Mouse (Mus musculus): Measurements from ENCODE around the gene Gm21958. TPM values are rescaled to one million over a fixed set of nuclear protein-coding genes. Genes with fewer than 3 reads are reported as not detected.

Gm21958 gene
- polyA plus RNA-seq, 1 experiment = not detected

DNA sequence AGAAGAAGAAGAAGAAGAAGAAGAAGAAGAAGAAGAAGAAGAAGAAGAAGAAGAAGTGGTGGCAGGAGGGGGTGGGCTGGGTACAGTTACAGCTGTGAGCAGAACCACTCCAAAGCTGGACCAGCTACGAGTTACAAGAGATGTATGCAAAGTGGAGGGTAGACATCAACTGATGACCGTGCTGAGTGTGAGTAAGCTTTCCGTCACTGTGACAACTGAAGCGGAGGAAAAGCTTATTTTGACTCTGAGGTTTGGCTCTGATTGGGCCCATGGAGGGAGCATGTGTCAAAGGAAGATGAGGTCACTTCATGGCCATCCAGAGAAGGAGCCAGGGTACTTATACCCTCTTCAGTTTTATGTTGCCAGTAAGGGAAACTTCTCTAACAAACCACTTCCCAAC lies 39.3 kb upstream of the Gm21958 start:
- 77% methylated on average over 4 of the region's 4 CpGs for WGBS
- TF ChIP-seq POLR2A (IDR thresholded peaks at IDR 0.05; ENCODE audit: borderline replicate concordance, insufficient read depth, low read length) (no peak), CTCF (IDR thresholded peaks at IDR 0.05; ENCODE audit: borderline replicate concordance, insufficient read depth, low read depth, low read length) (no peak)
- Histone ChIP-seq H3K27me3 (ENCODE audit: control insufficient read depth, insufficient read depth, low read length) (no peaks in the 10 kb centered on the region), H3K27ac (ENCODE audit: insufficient read depth, low read length) (no peak overlapping the region), H3K4me3 (replicated peaks; ENCODE audit: insufficient read depth, low read depth, low read length) (no peak overlapping the region), H3K4me1 (ENCODE audit: control insufficient read depth, insufficient read depth, low read length) (no peaks in the 10 kb centered on the region)
- no peak for DNase-seq

DNA sequence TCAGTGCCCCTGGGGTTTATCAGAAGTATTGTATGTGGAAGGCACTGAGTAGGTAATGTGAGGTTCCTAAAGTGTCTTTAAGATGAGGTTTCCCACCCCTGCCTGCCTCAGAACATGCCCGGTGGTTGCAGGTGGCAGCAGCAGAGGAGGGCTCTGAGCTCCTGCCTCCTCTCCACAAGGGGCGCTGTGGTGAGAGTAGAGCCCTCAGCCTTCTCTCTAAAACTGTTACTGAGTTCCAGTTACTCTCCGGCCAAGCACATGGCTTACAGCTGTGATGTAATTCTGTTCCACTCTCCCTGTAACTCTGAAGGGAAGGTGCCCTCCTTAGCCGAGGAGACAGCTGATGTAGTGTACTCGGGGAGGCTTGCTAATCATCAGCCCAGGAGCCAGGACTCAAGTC lies 31.6 kb upstream of the Gm21958 start:
- DNase-seq = no peak
- 52% methylated on average over 5 of the region's 5 CpGs for WGBS
- Histone ChIP-seq H3K4me1 (ENCODE audit: control insufficient read depth, insufficient read depth, low read length) (no peaks in the 10 kb centered on the region; the same call in 1 of the 2 replicates), H3K4me3 (replicated peaks; ENCODE audit: insufficient read depth, low read depth, low read length) (no peak overlapping the region), H3K27me3 (ENCODE audit: control insufficient read depth, insufficient read depth, low read length) (no peaks in the 10 kb centered on the region), H3K27ac (ENCODE audit: insufficient read depth, low read length) (no peak overlapping the region)
- TF ChIP-seq CTCF (IDR thresholded peaks at IDR 0.05; ENCODE audit: borderline replicate concordance, insufficient read depth, low read depth, low read length) (peak; percentile 40; the same call in 1 of the 2 replicates), POLR2A (IDR thresholded peaks at IDR 0.05; ENCODE audit: borderline replicate concordance, insufficient read depth, low read length) (no peak)

DNA sequence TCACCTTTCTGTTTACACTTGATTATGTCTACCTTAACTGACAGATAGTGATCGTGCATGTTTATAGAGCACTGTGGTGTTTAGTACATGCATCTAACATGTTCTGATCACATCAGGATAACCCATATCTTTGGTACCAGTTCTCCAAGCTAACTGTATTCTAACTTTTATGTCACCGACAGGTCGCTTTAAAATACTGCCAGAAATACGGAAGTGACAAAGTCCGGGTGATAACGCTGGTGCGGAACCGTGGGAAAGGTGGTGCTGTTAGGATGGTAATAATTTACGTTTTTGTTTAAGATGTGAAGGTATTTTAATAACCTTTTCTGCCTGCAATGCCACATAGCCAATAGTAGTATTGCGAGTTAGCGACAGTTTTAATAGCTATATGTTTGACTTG lies 27.8 kb upstream of the Gm21958 start:
- no peak overlapping the region for H3K4me3 ChIP-seq (replicated peaks; ENCODE audit: insufficient read depth, low read depth, low read length)
- no peaks in the 10 kb centered on the region; the same call in 1 of the 2 replicates for H3K4me1 ChIP-seq (ENCODE audit: control insufficient read depth, insufficient read depth, low read length)
- 97% methylated on average over 11 of the region's 11 CpGs for WGBS
- no peaks in the 10 kb centered on the region for H3K27me3 ChIP-seq (ENCODE audit: control insufficient read depth, insufficient read depth, low read length)
- DNase-seq = no peak
- H3K27ac ChIP-seq (ENCODE audit: insufficient read depth, low read length) = no peak overlapping the region
- no peak for TF ChIP-seq CTCF (IDR thresholded peaks at IDR 0.05; ENCODE audit: borderline replicate concordance, insufficient read depth, low read depth, low read length)
- TF ChIP-seq POLR2A (IDR thresholded peaks at IDR 0.05; ENCODE audit: borderline replicate concordance, insufficient read depth, low read length) = no peak

DNA sequence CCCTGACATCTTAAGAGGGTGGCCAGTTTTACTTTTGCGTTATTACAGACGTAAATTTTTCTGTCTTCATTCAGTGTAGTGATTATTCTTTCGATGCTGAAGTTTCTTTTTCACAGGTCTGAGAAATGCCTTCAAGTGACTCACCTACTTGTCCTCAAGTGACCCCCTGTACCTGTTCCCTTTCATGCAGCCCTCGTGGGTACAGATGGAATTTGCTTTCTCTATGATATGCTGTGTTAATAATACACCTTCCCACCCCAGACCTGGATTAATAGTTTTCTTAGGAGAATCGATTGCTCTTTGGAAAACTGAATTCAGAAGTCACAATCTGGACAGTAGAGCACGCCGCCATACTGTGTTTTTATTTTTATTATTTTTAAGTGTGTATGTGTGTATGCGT lies 23.2 kb upstream of the Gm21958 start:
- WGBS = 94% methylated on average over 8 of the region's 8 CpGs
- Histone ChIP-seq H3K4me3 (replicated peaks; ENCODE audit: insufficient read depth, low read depth, low read length) (no peak overlapping the region), H3K4me1 (ENCODE audit: control insufficient read depth, insufficient read depth, low read length) (no peaks in the 10 kb centered on the region), H3K27ac (ENCODE audit: insufficient read depth, low read length) (no peak overlapping the region), H3K27me3 (ENCODE audit: control insufficient read depth, insufficient read depth, low read length) (no peaks in the 10 kb centered on the region)
- TF ChIP-seq POLR2A (IDR thresholded peaks at IDR 0.05; ENCODE audit: borderline replicate concordance, insufficient read depth, low read length) = no peak
- no peak for DNase-seq

DNA sequence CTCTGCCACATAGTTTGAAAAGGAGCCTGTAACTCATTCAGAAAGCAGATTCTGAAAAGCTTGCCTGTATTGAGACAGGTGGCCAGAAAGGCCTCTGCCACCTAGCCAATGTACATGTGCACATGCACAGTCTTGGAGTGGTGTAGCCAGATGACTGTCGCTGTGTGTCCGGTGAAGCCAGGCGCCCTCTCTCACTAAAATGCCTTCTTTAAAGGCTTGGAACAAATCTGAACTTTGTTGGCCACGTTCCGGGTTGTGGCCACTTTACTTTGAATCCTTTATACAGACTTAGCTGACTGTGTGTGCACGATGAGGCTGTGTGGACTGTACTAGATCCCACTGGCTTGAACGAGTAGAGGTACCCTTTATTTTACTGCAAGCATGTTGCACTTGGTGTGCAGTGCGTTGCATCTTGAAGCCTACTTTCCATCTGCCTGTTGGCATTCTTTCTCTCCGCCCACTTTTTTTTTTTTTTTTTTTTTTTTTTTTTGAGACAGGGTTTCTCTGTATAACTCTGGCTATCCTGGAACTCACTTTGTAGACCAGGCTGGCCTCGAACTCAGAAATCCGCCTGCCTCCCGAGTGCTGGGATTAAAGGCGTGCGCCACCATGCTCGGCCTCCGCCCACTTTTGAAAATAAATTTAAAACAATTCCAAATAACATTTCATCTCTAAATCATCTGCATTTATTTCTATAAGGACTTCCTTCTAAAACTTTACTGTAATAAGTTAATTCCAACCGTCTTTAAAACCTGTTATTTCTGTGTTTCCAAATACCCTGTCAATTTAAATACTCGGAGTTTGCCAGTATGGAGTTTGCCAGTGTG lies 22.2 kb upstream of the Gm21958 start:
- Histone ChIP-seq H3K27ac (ENCODE audit: insufficient read depth, low read length) (peak overlapping the region; percentile 33; the same call in 1 of the 2 replicates), H3K4me1 (ENCODE audit: control insufficient read depth, insufficient read depth, low read length) (no peaks in the 10 kb centered on the region), H3K4me3 (replicated peaks; ENCODE audit: insufficient read depth, low read depth, low read length) (peak overlapping the region; percentile 95), H3K27me3 (ENCODE audit: control insufficient read depth, insufficient read depth, low read length) (no peaks in the 10 kb centered on the region)
- TF ChIP-seq POLR2A (IDR thresholded peaks at IDR 0.05; ENCODE audit: borderline replicate concordance, insufficient read depth, low read length) (no peak), CTCF (IDR thresholded peaks at IDR 0.05; ENCODE audit: borderline replicate concordance, insufficient read depth, low read depth, low read length) (no peak)
- 44% methylated on average over 18 of the region's 18 CpGs for WGBS
- peak; percentile 28 to 30 for DNase-seq

DNA sequence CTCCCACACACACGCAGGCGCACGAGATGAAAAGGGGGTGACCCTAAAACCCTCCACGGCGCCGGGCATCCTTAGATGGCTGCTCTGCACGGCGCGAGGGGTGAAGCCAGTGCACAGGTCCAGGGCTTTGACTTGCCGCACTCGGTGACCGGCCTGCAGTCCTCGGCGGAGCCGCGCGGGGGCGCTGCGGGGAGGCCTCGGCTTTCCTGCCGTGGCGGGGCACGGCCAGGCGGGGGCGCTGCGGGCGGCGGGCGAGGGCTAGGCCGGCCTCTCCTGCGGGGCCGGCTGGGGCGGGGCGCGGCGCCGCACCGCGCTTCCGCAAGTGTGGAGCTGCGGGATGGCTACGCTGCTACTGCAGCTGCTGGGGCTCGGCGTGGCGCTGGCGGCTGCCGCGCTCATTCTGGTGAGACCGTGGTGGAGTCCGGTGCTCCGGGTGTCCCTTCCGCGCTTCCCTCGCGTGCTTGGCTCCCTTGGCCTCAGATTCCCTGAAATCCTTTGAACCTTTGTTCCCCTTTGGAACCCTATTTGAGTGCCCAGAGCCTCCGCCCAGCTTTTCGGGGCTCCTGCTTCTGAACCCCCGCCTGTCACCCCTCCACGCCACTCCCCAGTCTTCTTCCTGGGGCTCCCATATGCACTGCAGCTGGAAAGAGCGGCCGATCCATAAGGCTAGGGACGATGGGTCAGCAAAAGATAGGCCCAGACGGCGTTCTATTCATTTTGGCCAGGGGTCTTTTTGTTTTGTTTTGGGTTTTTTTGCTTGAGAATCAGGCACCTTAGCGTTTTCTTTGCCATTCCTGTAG lies 21.3 kb upstream of the Gm21958 start, which contains the start of the genes Exosc8 and Alg5:
TSS of gene Exosc8 (minus strand) at position 147 of the 800 bp plus-strand sequence.
TSS of gene Alg5 (plus strand) at position 293 of the 800 bp plus-strand sequence.
- WGBS = under 1% methylated on average over 63 of the region's 65 CpGs
- Histone ChIP-seq H3K27ac (ENCODE audit: insufficient read depth, low read length) (peak within 1 kb of the TSS; percentile 100), H3K27me3 (ENCODE audit: control insufficient read depth, insufficient read depth, low read length) (no peaks in the 10 kb centered on the region), H3K4me1 (ENCODE audit: control insufficient read depth, insufficient read depth, low read length) (no peaks in the 10 kb centered on the region), H3K4me3 (replicated peaks; ENCODE audit: insufficient read depth, low read depth, low read length) (peak within 1 kb of the TSS; percentile 95)
- TF ChIP-seq POLR2A (IDR thresholded peaks at IDR 0.05; ENCODE audit: borderline replicate concordance, insufficient read depth, low read length) (peak; percentile 55), CTCF (IDR thresholded peaks at IDR 0.05; ENCODE audit: borderline replicate concordance, insufficient read depth, low read depth, low read length) (peak; percentile 87)
- DNase-seq = peak; percentile 89 to 97

DNA sequence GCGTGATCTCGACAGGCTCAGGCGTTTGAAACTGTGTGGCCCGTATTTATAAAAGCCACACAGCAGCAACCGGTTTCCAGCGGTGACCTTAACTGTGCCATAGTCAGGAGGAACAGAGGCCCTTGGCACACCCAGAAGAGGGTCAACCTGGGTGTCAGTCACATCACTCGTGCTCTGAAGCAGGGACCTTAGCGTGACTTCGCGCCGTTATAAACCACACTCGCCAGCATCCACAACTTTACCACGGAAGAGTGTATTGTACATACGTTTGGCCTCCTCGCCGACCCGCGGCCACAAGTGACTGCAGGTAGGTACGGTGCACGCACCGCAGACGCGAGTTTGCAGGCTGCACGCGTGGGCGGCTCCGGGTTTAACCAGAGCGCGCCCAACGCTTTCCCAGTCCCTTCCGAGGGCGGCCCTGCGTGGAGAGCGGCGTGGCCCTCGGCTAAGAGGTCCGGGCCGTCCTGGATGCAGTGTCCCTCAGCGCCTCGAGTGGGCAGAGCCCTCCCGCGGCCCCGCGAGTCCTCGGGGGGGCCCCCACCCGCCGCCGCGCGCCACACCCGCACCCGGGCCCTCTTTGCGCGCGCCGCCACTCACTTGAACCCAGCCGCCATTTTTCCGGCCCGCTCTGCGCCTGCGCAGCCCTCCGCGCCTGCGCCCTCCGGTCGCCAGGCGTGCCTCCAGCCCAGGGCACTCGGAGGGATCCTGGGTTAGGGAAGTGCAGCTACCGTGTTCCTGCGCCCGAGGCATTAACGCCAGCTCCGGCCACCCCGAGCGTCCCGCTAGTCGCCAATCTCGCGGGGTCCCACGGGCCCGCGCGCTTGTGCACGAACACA lies 20.5 kb upstream of the Gm21958 start:
- H3K27me3 ChIP-seq (ENCODE audit: control insufficient read depth, insufficient read depth, low read length) = no peaks in the 10 kb centered on the region
- peak; percentile 97 for TF ChIP-seq POLR2A (IDR thresholded peaks at IDR 0.05; ENCODE audit: borderline replicate concordance, insufficient read depth, low read length)
- no peak for TF ChIP-seq CTCF (IDR thresholded peaks at IDR 0.05; ENCODE audit: borderline replicate concordance, insufficient read depth, low read depth, low read length)
- H3K27ac ChIP-seq (ENCODE audit: insufficient read depth, low read length) = peak overlapping the region; percentile 100
- H3K4me1 ChIP-seq (ENCODE audit: control insufficient read depth, insufficient read depth, low read length) = no peaks in the 10 kb centered on the region
- peak overlapping the region; percentile 95 for H3K4me3 ChIP-seq (replicated peaks; ENCODE audit: insufficient read depth, low read depth, low read length)
- peak; percentile 91 to 94 for DNase-seq
- WGBS = under 1% methylated on average over 84 of the region's 84 CpGs
